Mouse (Mus musculus) ES-E14 (cell line): ENCODE results near the gene Hddc3. TPM values are rescaled to one million over a fixed set of nuclear protein-coding genes. Genes with fewer than 3 reads are reported as not detected.
"Not testable (repeated sequence)": the region's sequence is repeated elsewhere in the genome, so short reads cannot be mapped to it uniquely, and the experiment has no call there.

ENCODE experiments used
- DNase-seq: peaks from one replicate; pipeline ENCODE4 v3.0.0-alpha.2; 2013; ENCODE audit warnings: low read depth, low spot score
- H3K27ac ChIP-seq: 2 replicates; pipeline ENCODE4 v1.5.1; 2012; ENCODE audit warnings: low read depth, mild to moderate bottlenecking, low read length, moderate library complexity, mixed read lengths; ENCODE audit not compliant: poor library complexity, insufficient read depth, severe bottlenecking
- H3K36me3 ChIP-seq: 2 replicates; pipeline ENCODE4 v1.6.1; 2012; ENCODE audit warnings: mild to moderate bottlenecking, low read length, moderate library complexity, mixed read lengths; ENCODE audit not compliant: control insufficient read depth, poor library complexity, insufficient read depth, severe bottlenecking
- H3K4me1 ChIP-seq, 2 experiments: fragments of 150-350 bp in 1 of 2; sonication (generic) in 1 of 2; 2 replicates each; pipeline ENCODE4 v1.6.1; 2012; ENCODE audit warnings: low read length in 2 of 2, mild to moderate bottlenecking in 1 of 2, mixed read lengths in 1 of 2; ENCODE audit not compliant: control insufficient read depth in 2 of 2, insufficient read depth in 2 of 2, poor library complexity in 1 of 2
- H3K4me3 ChIP-seq, 2 experiments: fragments of 150-350 bp in 1 of 2; sonication (generic) in 1 of 2; 2 replicates each; pipeline ENCODE4 v1.5.1; 2012; ENCODE audit warnings: low read length in 2 of 2, low read depth in 1 of 2, mild to moderate bottlenecking in 1 of 2, mixed read lengths in 1 of 2; ENCODE audit not compliant: insufficient read depth in 1 of 2, poor library complexity in 1 of 2, severe bottlenecking in 1 of 2
- H3K9ac ChIP-seq: 2 replicates; pipeline ENCODE4 v1.6.1; 2012; ENCODE audit warnings: low read depth, mild to moderate bottlenecking, low read length, mixed read lengths; ENCODE audit not compliant: poor library complexity, insufficient read depth, severe bottlenecking
- H3K9me3 ChIP-seq: fragments of 150-350 bp; sonication (generic); 2 replicates; pipeline ENCODE4 v1.6.1; 2012; ENCODE audit warnings: low read depth, mild to moderate bottlenecking, low read length; ENCODE audit not compliant: control insufficient read depth, insufficient read depth
- CHD2 ChIP-seq: IDR thresholded peaks from 2 replicates; pipeline ENCODE4 v1.6.1; 2014; ENCODE audit warnings: mild to moderate bottlenecking, low read depth, low read length, inconsistent platforms
- HCFC1 ChIP-seq: IDR thresholded peaks from 2 replicates; pipeline ENCODE4 v1.6.1; 2012; ENCODE audit warnings: low read length, inconsistent platforms, borderline replicate concordance; ENCODE audit not compliant: insufficient read depth
- MAFK ChIP-seq: IDR thresholded peaks from 2 replicates; pipeline ENCODE4 v1.6.1; 2014; ENCODE audit warnings: mild to moderate bottlenecking, low read depth, low read length, inconsistent platforms; ENCODE audit not compliant: insufficient read depth
- ZC3H11A ChIP-seq: IDR thresholded peaks from 2 replicates; pipeline ENCODE4 v1.6.1; 2012; ENCODE audit warnings: low read depth, mild to moderate bottlenecking, inconsistent platforms, low read length, borderline replicate concordance
- ZNF384 ChIP-seq: IDR thresholded peaks from 2 replicates; pipeline ENCODE4 v1.6.1; 2012; ENCODE audit warnings: low read depth, low read length, inconsistent platforms
- in situ Hi-C, 2 experiments: fragments of 600-800 bp; cut with MboI; formaldehyde crosslinking; loops; one replicate each; pipeline ENCODE4 v1.15.1; 2025; ENCODE audit warnings: low sequenced_read_pairs in 2 of 2, inconsistent platforms in 1 of 2; ENCODE audit not compliant: unreplicated experiment in 2 of 2
- total RNA-seq: library from RNA; depleted of rRNA; stranded (reverse); fragments of 300-350 nt; gene quantifications from 2 replicates; pipeline ENCODE4 v1.2.3, GENCODE M21; 2012; rRNA removed

Gene Hddc3
- total RNA-seq, 1 experiment = 14.3 TPM

GRCm38 (mm10) chr7:80396427-80396826 is 53.5 kb downstream of the Hddc3 start:
- peaks cover 16% of the 10 kb centered on the region; the same call in 1 of the 2 replicates for H3K36me3 ChIP-seq
- not testable (repeated sequence) for H3K27ac ChIP-seq, DNase-seq, H3K4me3 ChIP-seq, H3K9me3 ChIP-seq, H3K4me1 ChIP-seq, H3K9ac ChIP-seq
- peak; percentile 55 for TF ChIP-seq MAFK
- in situ Hi-C loops = loop anchor here in 1 of 2 experiments (25.0 kb wide), 1 partner anchor 191 kb away; no protein-coding TSS in a partner anchor

- no peak overlapping the region for H3K27ac ChIP-seq
- H3K9me3 ChIP-seq = no peaks in the 10 kb centered on the region
- no peak overlapping the region for H3K4me3 ChIP-seq
- no peak for DNase-seq
- peaks cover 10% of the 10 kb centered on the region; the same call in 1 of the 2 replicates for H3K36me3 ChIP-seq
- TF ChIP-seq CHD2 (no peak), HCFC1 (no peak), ZNF384 (no peak), MAFK (no peak), ZC3H11A (no peak)
- peaks cover 0 to 2% of the 10 kb centered on the region in 2 experiments; a peak in 2 of 4 replicates for H3K4me1 ChIP-seq
- in situ Hi-C loops = loop anchor here in 1 of 2 experiments (25.0 kb wide), 1 partner anchor 189 kb away; no protein-coding TSS in a partner anchor
- no peak overlapping the region for H3K9ac ChIP-seq
These were observed 55.1 kb downstream of the Hddc3 start for GRCm38 (mm10) chr7:80397986-80398385.

- Histone ChIP-seq H3K4me1 (peaks cover 0 to 2% of the 10 kb centered on the region in 2 experiments; a peak in 2 of 4 replicates), H3K36me3 (peaks cover 6% of the 10 kb centered on the region; the same call in 1 of the 2 replicates), H3K9ac (no peak overlapping the region), H3K9me3 (no peaks in the 10 kb centered on the region), H3K27ac (no peak overlapping the region), H3K4me3 (no peak overlapping the region)
- in situ Hi-C loops = loop anchor here in 1 of 2 experiments (25.0 kb wide), 1 partner anchor 188 kb away; no protein-coding TSS in a partner anchor
- DNase-seq = no peak
- TF ChIP-seq CHD2 (no peak), ZC3H11A (no peak), ZNF384 (no peak), HCFC1 (no peak)
These were observed 55.9 kb downstream of the Hddc3 start for GRCm38 (mm10) chr7:80398654-80399444.

- no peak for DNase-seq
- in situ Hi-C loops = no loop called here
- Histone ChIP-seq H3K4me1 (peaks cover 0 to 2% of the 10 kb centered on the region in 2 experiments; a peak in 2 of 4 replicates), H3K27ac (no peak overlapping the region), H3K4me3 (no peak overlapping the region), H3K36me3 (peaks cover 6% of the 10 kb centered on the region; the same call in 1 of the 2 replicates), H3K9me3 (no peaks in the 10 kb centered on the region), H3K9ac (no peak overlapping the region)
- TF ChIP-seq HCFC1 = no peak
- TF ChIP-seq MAFK = no peak
- TF ChIP-seq ZNF384 = no peak
- TF ChIP-seq ZC3H11A = no peak
- TF ChIP-seq CHD2 = no peak
These were observed 57.2 kb downstream of the Hddc3 start for GRCm38 (mm10) chr7:80400099-80400498.

Other genes starting within 250 kb of the Hddc3 start
- gene Idh2, start 227.7 kb upstream of the Hddc3 start, total RNA-seq = 108 and 146 TPM in 2 replicates
- gene Sema4b, start 156.3 kb upstream of the Hddc3 start, total RNA-seq = 50.1 and 106 TPM in 2 replicates
- 52.6 and 59.7 TPM in 2 replicates for gene Cib1, start 110.3 kb upstream of the Hddc3 start, total RNA-seq
- gene Gdpgp1, start 110.2 kb upstream of the Hddc3 start, total RNA-seq = 4.4 and 4.5 TPM in 2 replicates
- gene Ttll13, start 96.7 kb upstream of the Hddc3 start, total RNA-seq = 1.4 and 2.8 TPM in 2 replicates
- 37.8 and 45.2 TPM in 2 replicates for gene Ngrn, start 81.9 kb upstream of the Hddc3 start, total RNA-seq
- 21.1 and 30.4 TPM in 2 replicates for gene Vps33b, start 73.5 kb upstream of the Hddc3 start, total RNA-seq
- gene Prc1, start 48.7 kb upstream of the Hddc3 start, total RNA-seq = 91.0 and 103 TPM in 2 replicates
- gene Rccd1, start 18.6 kb upstream of the Hddc3 start, total RNA-seq = 16.4 and 27.6 TPM in 2 replicates
- gene Unc45a, start 2.1 kb upstream of the Hddc3 start, total RNA-seq = 52.0 and 54.1 TPM in 2 replicates
- gene Man2a2, start 28.3 kb downstream of the Hddc3 start, total RNA-seq = 14.6 and 19.8 TPM in 2 replicates
- 2.1 and 4.5 TPM in 2 replicates for gene Fes, start 44.8 kb downstream of the Hddc3 start, total RNA-seq
- 16.1 and 17.7 TPM in 2 replicates for gene Furin, start 62.3 kb downstream of the Hddc3 start, total RNA-seq
- 29.9 and 34.2 TPM in 2 replicates for gene Blm, start 192.0 kb downstream of the Hddc3 start, total RNA-seq